Mouse (Mus musculus) lung, postnatal 0 days (tissue): ENCODE data around the gene Tac1.
"Not testable (repeated sequence)": the region's sequence is repeated elsewhere in the genome, so short reads cannot be mapped to it uniquely, and the experiment has no call there.

Experiments
- CTCF ChIP-seq: IDR thresholded peaks from 2 replicates; pipeline ENCODE4 v1.5.1; 2016; ENCODE audit warnings: antibody characterized with exemption, mild to moderate bottlenecking
- EP300 ChIP-seq: IDR thresholded peaks from 2 replicates; pipeline ENCODE4 v1.6.1; 2016; ENCODE audit warnings: antibody characterized with exemption, mild to moderate bottlenecking, control low read depth

DNA sequence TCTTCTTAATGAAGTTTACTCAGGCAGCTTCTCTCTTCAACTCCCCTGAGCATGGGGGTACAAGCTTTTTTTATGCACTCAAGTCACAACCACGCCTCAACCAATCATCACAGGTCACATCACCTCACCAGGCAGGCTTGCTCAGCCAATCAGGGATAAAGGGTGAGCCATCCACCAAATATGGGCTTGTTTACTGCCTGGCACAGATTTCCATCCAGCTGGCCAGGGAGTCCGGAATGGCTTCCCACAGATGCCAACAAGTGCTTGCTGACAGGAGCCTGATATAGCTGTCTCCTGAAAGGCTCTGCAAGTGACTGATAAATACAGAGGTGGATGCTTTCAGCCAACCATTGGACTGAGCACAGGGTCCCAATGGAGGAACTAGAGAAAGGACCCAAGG lies 11.2 kb upstream of the Tac1 start:
- TF ChIP-seq CTCF, EP300: not testable (repeated sequence)
